Mouse (Mus musculus): ENCODE results near the gene Gm6217. TPM values are rescaled to one million over a fixed set of nuclear protein-coding genes. Genes with fewer than 3 reads are reported as not detected.
A peak's percentile ranks its signal among the peaks of the same experiment; 100 is the strongest.
"Not testable (repeated sequence)": the region's sequence is repeated elsewhere in the genome, so short reads cannot be mapped to it uniquely, and the experiment has no call there.

The Gm6217 gene
- total RNA-seq (2017) = not detected in 2 replicates

GRCm38 (mm10) chr1:82931326-82931725 lies at the start of gene Gm6217:
Gene Gm6217 (minus strand): TSS chr1:82931399.
- not testable (repeated sequence) for ATAC-seq (replicated peaks in 1 of 2; ENCODE audit: insufficient read depth in 1 of 2, low FRiP score in 2 of 2, low TSS enrichment in 1 of 2, low read depth in 1 of 2, poor library complexity in 2 of 2, severe bottlenecking in 2 of 2)

DNA sequence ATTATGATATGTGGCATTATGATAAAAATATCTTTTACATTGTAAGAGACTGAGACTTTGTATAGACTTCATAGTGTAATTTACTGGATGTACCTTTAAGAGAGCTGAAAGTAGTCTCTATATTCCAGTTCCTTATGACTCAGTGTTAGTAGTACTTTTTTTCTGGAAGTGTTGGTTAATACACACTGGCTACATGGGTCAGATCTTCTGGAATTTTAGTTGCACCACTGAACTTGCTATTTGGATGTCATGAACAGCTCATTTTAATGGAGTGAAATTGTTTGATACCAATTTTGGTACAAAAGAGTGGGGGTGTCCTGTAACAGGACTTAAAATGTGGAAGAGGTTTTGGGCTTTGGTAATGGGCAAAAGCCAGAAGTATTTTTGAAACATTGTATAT lies 46.6 kb upstream of the Gm6217 start:
- no peak for ATAC-seq (replicated peaks in 1 of 2; ENCODE audit: insufficient read depth in 1 of 2, low FRiP score in 2 of 2, low TSS enrichment in 1 of 2, low read depth in 1 of 2, poor library complexity in 2 of 2, severe bottlenecking in 2 of 2)

GRCm38 (mm10) chr1:82975750-82976149 lies 44.6 kb upstream of the Gm6217 start:
- no peak for ATAC-seq (replicated peaks in 1 of 2; ENCODE audit: insufficient read depth in 1 of 2, low FRiP score in 2 of 2, low TSS enrichment in 1 of 2, low read depth in 1 of 2, poor library complexity in 2 of 2, severe bottlenecking in 2 of 2)

DNA sequence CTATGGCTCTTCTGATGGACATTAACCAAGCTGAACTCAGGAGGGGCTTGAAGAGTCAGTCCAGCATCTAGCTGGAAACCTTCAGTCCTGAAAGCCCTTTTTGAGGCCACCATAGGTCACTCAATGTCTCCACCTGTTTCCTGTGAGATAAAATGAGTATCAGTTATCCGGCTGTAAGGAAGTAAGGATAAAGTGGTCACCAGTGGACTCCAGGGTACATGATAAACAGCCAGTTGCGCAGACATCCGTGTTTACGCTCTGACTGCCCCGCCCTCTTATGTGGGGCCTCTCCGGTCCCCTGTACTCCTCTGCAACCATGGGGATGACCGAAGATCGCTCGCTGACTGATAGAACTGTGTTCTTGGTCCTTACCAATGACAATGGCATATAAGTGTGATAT lies 43.1 kb upstream of the Gm6217 start:
- peak in 1 of 2 experiments; percentile 36; a peak in 1 of 4 replicates for ATAC-seq (replicated peaks in 1 of 2; ENCODE audit: insufficient read depth in 1 of 2, low FRiP score in 2 of 2, low TSS enrichment in 1 of 2, low read depth in 1 of 2, poor library complexity in 2 of 2, severe bottlenecking in 2 of 2)

- ATAC-seq (replicated peaks in 1 of 2; ENCODE audit: insufficient read depth in 1 of 2, low FRiP score in 2 of 2, low TSS enrichment in 1 of 2, low read depth in 1 of 2, poor library complexity in 2 of 2, severe bottlenecking in 2 of 2) = no peak
Measured at GRCm38 (mm10) chr1:82973901-82974300, 42.7 kb upstream of the Gm6217 start.

DNA sequence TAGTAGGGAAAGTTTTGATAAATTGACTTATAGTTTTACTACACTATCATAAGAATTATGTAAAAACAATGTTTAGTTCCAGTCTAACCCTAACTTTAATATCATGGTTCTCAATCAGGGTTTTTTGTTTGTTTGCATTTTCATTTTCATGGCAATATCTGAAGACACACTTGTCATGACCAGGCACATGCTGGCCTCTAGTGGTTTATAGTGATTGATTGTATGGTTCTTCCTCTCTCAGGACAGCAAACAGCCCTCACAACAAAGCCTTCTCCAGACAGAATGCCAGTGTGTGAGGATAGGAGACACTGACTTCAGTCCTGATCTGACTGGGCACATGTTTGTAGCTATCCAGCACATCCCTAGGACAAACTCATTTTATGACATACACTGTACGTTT lies 42.0 kb upstream of the Gm6217 start:
- ATAC-seq (replicated peaks in 1 of 2; ENCODE audit: insufficient read depth in 1 of 2, low FRiP score in 2 of 2, low TSS enrichment in 1 of 2, low read depth in 1 of 2, poor library complexity in 2 of 2, severe bottlenecking in 2 of 2) = no peak

- ATAC-seq (replicated peaks in 1 of 2; ENCODE audit: insufficient read depth in 1 of 2, low FRiP score in 2 of 2, low TSS enrichment in 1 of 2, low read depth in 1 of 2, poor library complexity in 2 of 2, severe bottlenecking in 2 of 2) = no peak
Measured at GRCm38 (mm10) chr1:82972046-82972445, 40.8 kb upstream of the Gm6217 start.

GRCm38 (mm10) chr1:82966413-82966812 lies 35.2 kb upstream of the Gm6217 start:
- no peak for ATAC-seq (replicated peaks in 1 of 2; ENCODE audit: insufficient read depth in 1 of 2, low FRiP score in 2 of 2, low TSS enrichment in 1 of 2, low read depth in 1 of 2, poor library complexity in 2 of 2, severe bottlenecking in 2 of 2)

- no peak for ATAC-seq (replicated peaks in 1 of 2; ENCODE audit: insufficient read depth in 1 of 2, low FRiP score in 2 of 2, low TSS enrichment in 1 of 2, low read depth in 1 of 2, poor library complexity in 2 of 2, severe bottlenecking in 2 of 2)
Measured at GRCm38 (mm10) chr1:82959870-82960385, 28.7 kb upstream of the Gm6217 start, which contains the start of gene Gm47955. Gene Gm47955 (plus strand): TSS chr1:82960286.

DNA sequence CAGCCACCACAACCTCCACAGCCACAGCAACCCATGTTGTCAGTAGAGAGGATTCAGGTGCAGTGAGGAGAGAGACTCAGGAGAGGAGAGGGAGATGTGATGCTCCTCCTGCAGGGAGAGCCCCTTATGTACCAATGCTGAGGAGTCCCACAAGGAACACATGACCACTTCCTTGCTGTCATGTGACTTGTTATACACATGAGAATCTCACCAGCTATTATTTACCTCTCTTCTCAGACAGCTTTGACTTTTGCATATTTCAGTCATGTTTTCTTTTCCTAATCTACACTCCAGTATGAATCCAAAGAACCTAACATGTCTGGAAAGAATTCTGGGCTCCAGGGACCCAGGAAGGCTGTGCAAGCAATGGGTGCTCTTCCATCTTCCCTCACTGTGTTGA lies 24.7 kb upstream of the Gm6217 start, which contains the start of gene Gm7544:
Gm7544 (minus strand) TSS at position 101 of the 400 bp plus-strand sequence.
- not testable (repeated sequence) for ATAC-seq (replicated peaks in 1 of 2; ENCODE audit: insufficient read depth in 1 of 2, low FRiP score in 2 of 2, low TSS enrichment in 1 of 2, low read depth in 1 of 2, poor library complexity in 2 of 2, severe bottlenecking in 2 of 2)

- ATAC-seq (replicated peaks in 1 of 2; ENCODE audit: insufficient read depth in 1 of 2, low FRiP score in 2 of 2, low TSS enrichment in 1 of 2, low read depth in 1 of 2, poor library complexity in 2 of 2, severe bottlenecking in 2 of 2) = no peak
Measured at GRCm38 (mm10) chr1:82948601-82949000, 17.4 kb upstream of the Gm6217 start.

- not testable (repeated sequence) for ATAC-seq (replicated peaks in 1 of 2; ENCODE audit: insufficient read depth in 1 of 2, low FRiP score in 2 of 2, low TSS enrichment in 1 of 2, low read depth in 1 of 2, poor library complexity in 2 of 2, severe bottlenecking in 2 of 2)
Measured at GRCm38 (mm10) chr1:82946029-82946428, 14.8 kb upstream of the Gm6217 start.

- ATAC-seq (replicated peaks in 1 of 2; ENCODE audit: insufficient read depth in 1 of 2, low FRiP score in 2 of 2, low TSS enrichment in 1 of 2, low read depth in 1 of 2, poor library complexity in 2 of 2, severe bottlenecking in 2 of 2) = not testable (repeated sequence)
Measured at GRCm38 (mm10) chr1:82943295-82943694, 12.1 kb upstream of the Gm6217 start, which contains the start of gene A030003K21Rik. Gene A030003K21Rik (minus strand): TSS chr1:82943388.

DNA sequence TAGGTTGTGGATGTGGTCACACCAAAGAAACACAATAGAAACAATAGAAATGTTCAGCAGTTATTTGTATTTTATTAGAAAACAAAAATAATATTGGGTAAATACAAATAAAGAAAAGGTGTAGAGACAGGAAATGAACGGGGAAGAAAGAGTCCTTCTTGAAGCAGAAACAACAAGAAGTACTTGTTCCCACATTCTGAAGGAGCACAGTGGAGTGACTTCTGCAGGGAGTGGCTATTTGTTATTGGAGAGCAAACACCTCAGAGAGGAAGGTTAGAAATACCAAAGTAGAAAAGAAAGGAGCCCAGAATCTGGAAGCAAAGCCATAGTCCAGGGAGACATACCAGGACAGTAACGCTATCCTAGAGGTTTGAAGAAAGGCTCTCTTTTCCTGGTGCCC lies 11.3 kb upstream of the Gm6217 start:
- not testable (repeated sequence) for ATAC-seq (replicated peaks in 1 of 2; ENCODE audit: insufficient read depth in 1 of 2, low FRiP score in 2 of 2, low TSS enrichment in 1 of 2, low read depth in 1 of 2, poor library complexity in 2 of 2, severe bottlenecking in 2 of 2)

GRCm38 (mm10) chr1:82938666-82939065 lies 7.5 kb upstream of the Gm6217 start:
- no peak for ATAC-seq (replicated peaks in 1 of 2; ENCODE audit: insufficient read depth in 1 of 2, low FRiP score in 2 of 2, low TSS enrichment in 1 of 2, low read depth in 1 of 2, poor library complexity in 2 of 2, severe bottlenecking in 2 of 2)

GRCm38 (mm10) chr1:82930558-82930957 lies 641 bp downstream of the Gm6217 start:
- not testable (repeated sequence) for ATAC-seq (replicated peaks in 1 of 2; ENCODE audit: insufficient read depth in 1 of 2, low FRiP score in 2 of 2, low TSS enrichment in 1 of 2, low read depth in 1 of 2, poor library complexity in 2 of 2, severe bottlenecking in 2 of 2)

DNA sequence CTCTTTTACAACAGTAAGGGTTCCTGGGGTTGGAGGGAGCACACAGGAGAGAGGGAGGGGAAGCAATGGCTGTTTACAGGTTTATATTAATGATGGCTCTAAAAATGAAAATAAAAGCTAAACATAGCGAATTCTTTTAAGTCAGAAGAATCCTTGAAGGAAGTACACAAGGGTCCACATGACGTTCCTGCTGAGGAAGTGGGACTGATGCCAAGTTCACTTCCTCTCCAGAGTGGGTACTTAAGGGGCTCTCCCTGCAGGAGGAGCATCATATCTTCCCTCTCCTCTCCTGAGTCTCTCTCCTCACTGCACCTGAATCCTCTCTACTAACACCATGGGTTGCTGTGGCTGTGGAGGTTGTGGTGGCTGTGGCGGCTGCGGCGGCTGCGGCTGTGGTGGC lies 6.5 kb downstream of the Gm6217 start, which contains the start of gene A030014E15Rik:
A030014E15Rik (plus strand) TSS at position 268 of the 400 bp plus-strand sequence.
- no peak for ATAC-seq (replicated peaks in 1 of 2; ENCODE audit: insufficient read depth in 1 of 2, low FRiP score in 2 of 2, low TSS enrichment in 1 of 2, low read depth in 1 of 2, poor library complexity in 2 of 2, severe bottlenecking in 2 of 2)

DNA sequence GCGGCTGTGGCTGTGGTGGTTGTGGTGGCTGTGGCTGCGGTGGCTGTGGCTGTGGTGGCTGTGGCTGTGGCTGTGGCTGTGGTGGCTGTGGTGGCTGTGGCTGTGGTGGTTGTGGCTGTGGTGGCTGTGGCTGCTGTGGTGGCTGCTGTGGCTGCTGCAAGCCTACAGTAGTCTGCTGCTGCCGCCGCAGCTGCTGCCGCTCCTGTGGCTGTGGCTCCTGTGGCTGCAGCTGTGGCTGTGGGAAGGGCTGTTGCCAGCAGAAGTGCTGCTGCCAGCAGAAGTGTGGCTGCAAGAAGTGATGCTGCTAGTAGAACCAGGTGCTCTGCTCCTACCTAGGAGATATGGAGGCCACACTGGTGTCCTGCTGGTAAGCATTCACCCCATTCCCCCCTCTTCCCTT lies 17.8 kb downstream of the Gm6217 start:
- not testable (repeated sequence) for ATAC-seq (replicated peaks in 1 of 2; ENCODE audit: insufficient read depth in 1 of 2, low FRiP score in 2 of 2, low TSS enrichment in 1 of 2, low read depth in 1 of 2, poor library complexity in 2 of 2, severe bottlenecking in 2 of 2)

- no peak for ATAC-seq (replicated peaks in 1 of 2; ENCODE audit: insufficient read depth in 1 of 2, low FRiP score in 2 of 2, low TSS enrichment in 1 of 2, low read depth in 1 of 2, poor library complexity in 2 of 2, severe bottlenecking in 2 of 2)
Measured at GRCm38 (mm10) chr1:82913025-82913424, 18.2 kb downstream of the Gm6217 start, which contains the start of gene A030005L19Rik. Gene A030005L19Rik (plus strand): TSS chr1:82913325.

All from hematopoietic stem cell, adult 5-6 weeks (primary cell).